ENCODE assay signal across 9 mouse cellular contexts in the genomic region with DNA sequence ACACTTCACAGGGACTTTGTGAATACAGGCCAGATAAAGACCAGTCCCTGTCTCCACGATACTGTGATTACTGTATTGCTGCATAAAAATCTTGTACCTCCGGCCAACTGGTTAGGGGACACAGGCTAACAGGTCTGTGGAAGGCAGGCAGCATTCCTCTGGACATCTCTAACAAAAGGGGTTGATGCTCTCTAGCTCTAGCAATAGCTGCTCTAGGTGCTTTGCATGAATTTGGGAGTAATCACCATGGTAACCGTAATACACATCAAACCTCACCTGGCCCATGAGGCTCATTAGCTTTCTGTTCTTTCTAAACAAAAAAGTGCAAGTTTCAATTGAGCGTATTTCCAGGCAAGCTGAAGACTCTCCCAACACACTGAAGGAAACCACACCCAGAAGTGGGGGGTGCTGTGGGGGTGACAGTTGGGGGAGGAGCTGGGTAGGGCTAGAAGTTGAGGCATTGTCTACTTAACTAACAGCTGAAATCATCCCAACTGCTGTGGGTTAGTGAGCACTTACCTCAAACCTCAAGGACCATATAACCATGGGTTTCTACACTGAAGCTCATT.
DNase-seq lines count a peak whose midpoint lies in the region; ATAC-seq lines count a peak whose summit lies in the region.
"Had no signal": no experiment of that assay in that cellular context is flagged by ENCODE, and none has a peak within 500 bp of the region (broad histone marks: within the 10 kb centered on the region; RNA-seq: fewer than 3 reads in every experiment).

No protein-coding gene starts in this region.

- peaks cover 5% of the 10 kb centered on the region; the same call in 1 of the 2 replicates for H3K4me1 ChIP-seq in forebrain, embryonic 16.5 days (replicated peaks; ENCODE audit: control insufficient read depth, insufficient read depth, low read length)
- 0 out of 2 replicates have a peak, but pooled peaks cover 2% of the 10 kb centered on the region for H3K4me1 ChIP-seq in forebrain, embryonic 15.5 days
- H3K4me1 ChIP-seq in forebrain, embryonic 10.5 days, result peaks cover 22% of the 10 kb centered on the region

- peak; percentile 31 to 36 for DNase-seq in heart, postnatal 14 days
- no peak for DNase-seq in embryo, embryonic 10.5 days (ENCODE audit: low spot score)
- no peak for DNase-seq in layer of hippocampus, postnatal 10 days (ENCODE audit: low spot score in 2 of 2)
- DNase-seq in forebrain, embryonic 10.5 days (ENCODE audit: extremely low spot score, low spot score), result no peak

- ATAC-seq in forebrain, embryonic 16.5 days, result 0 out of 2 replicates have a peak, but pooled peaks have one; percentile 14
- no peak for ATAC-seq in forebrain, embryonic 15.5 days (replicated peaks)
- ATAC-seq in CD4-positive, CD25-positive, alpha-beta regulatory T cell, adult 4 months, result peak; percentile 22
- ATAC-seq in monocyte, adult 5-6 weeks (replicated peaks; ENCODE audit: insufficient number of reproducible peaks, low FRiP score, low TSS enrichment, poor library complexity, severe bottlenecking), result peak; percentile 25; the same call in 1 of the 2 replicates

- no peak overlapping the region for H3K27ac ChIP-seq in forebrain, embryonic 16.5 days (ENCODE audit: low read length)
- H3K27ac ChIP-seq in forebrain, embryonic 15.5 days (replicated peaks), result no peak overlapping the region
- H3K27ac ChIP-seq in forebrain, embryonic 10.5 days, result no peak overlapping the region

- no peaks in the 10 kb centered on the region for H3K27me3 ChIP-seq in forebrain, embryonic 16.5 days (replicated peaks; ENCODE audit: control insufficient read depth, insufficient read depth, low read length)
- no peaks in the 10 kb centered on the region for H3K27me3 ChIP-seq in forebrain, embryonic 15.5 days
- no peaks in the 10 kb centered on the region for H3K27me3 ChIP-seq in forebrain, embryonic 10.5 days (ENCODE audit: poor library complexity, severe bottlenecking)
- H3K27me3 ChIP-seq: CH12.LX had no signal

- no peak overlapping the region for H3K4me2 ChIP-seq in forebrain, embryonic 16.5 days (ENCODE audit: low read length)
- no peak overlapping the region for H3K4me2 ChIP-seq in forebrain, embryonic 15.5 days (replicated peaks)

- H3K9me3 ChIP-seq in forebrain, embryonic 16.5 days (ENCODE audit: control insufficient read depth, low read length), result no peaks in the 10 kb centered on the region
- H3K9me3 ChIP-seq in forebrain, embryonic 15.5 days, result no peaks in the 10 kb centered on the region
- no peaks in the 10 kb centered on the region for H3K9me3 ChIP-seq in forebrain, embryonic 10.5 days

- H3K36me3 ChIP-seq in forebrain, embryonic 16.5 days (ENCODE audit: control insufficient read depth, insufficient read depth), result no peaks in the 10 kb centered on the region
- no peaks in the 10 kb centered on the region for H3K36me3 ChIP-seq in forebrain, embryonic 15.5 days
- no peaks in the 10 kb centered on the region for H3K36me3 ChIP-seq in forebrain, embryonic 10.5 days (replicated peaks)

- WGBS in forebrain, embryonic 16.5 days, result 53% methylated on average over 4 of the region's 4 CpGs
- 52% methylated on average over 4 of the region's 4 CpGs for WGBS in forebrain, embryonic 15.5 days
- 77% methylated on average over 4 of the region's 4 CpGs for whole genome bisulfite sequencing in forebrain, embryonic 10.5 days

- no peak overlapping the region for H3K9ac ChIP-seq in forebrain, embryonic 16.5 days (replicated peaks; ENCODE audit: low read depth, low read length)
- no peak overlapping the region for H3K9ac ChIP-seq in forebrain, embryonic 15.5 days (replicated peaks)

- intact Hi-C loops in heart, postnatal 14 days (cut with DNase I), result no loop called here

- no peak overlapping the region for H3K4me3 ChIP-seq in forebrain, embryonic 16.5 days (replicated peaks; ENCODE audit: low read length)
- no peak overlapping the region for H3K4me3 ChIP-seq in forebrain, embryonic 15.5 days
- no peak overlapping the region for H3K4me3 ChIP-seq in forebrain, embryonic 10.5 days

Comparison
In these comparisons a context has a peak if more than half of its experiments do, and no peak if none do; other contexts are left out.
1. DNase-seq: peak in heart, postnatal 14 days (2 of 2); none in embryo, embryonic 10.5 days (single experiment), layer of hippocampus, postnatal 10 days (0 of 2) and forebrain, embryonic 10.5 days (single experiment).